Mouse (Mus musculus) stomach, embryonic 15.5 days (tissue): ENCODE measurements at regions not wholly inside any gene's neighbourhood (a gene's known extent, or its start where the extent isn't known, plus 50 kb on each side); places are given as distances from the start of the nearest gene placed in this dataset.

Experiments used
- ATAC-seq: fragments of 200-750 bp; cut with Nextera tagmentation; 2 replicates; pipeline ENCODE4 v1.8.0; 2017; ENCODE audit warnings: low read depth, moderate number of reproducible peaks, moderate TSS enrichment; ENCODE audit not compliant: insufficient read depth, low FRiP score
- H3K27ac ChIP-seq: fragments of 300-500 bp; sonication (generic); 2 replicates; pipeline ENCODE4 v1.5.1; 2015; ENCODE audit warnings: mild to moderate bottlenecking, inconsistent platforms
- H3K27me3 ChIP-seq: fragments of 300-500 bp; sonication (generic); replicated peaks from 2 replicates; pipeline ENCODE4 v1.6.1; 2015; ENCODE audit warnings: inconsistent platforms
- H3K36me3 ChIP-seq: fragments of 300-500 bp; sonication (generic); 2 replicates; pipeline ENCODE4 v1.6.1; 2015; ENCODE audit warnings: inconsistent platforms
- H3K4me1 ChIP-seq: fragments of 300-500 bp; sonication (generic); 2 replicates; pipeline ENCODE4 v1.6.1; 2015; ENCODE audit warnings: inconsistent platforms
- H3K4me2 ChIP-seq: fragments of 300-500 bp; sonication (generic); 2 replicates; pipeline ENCODE4 v1.6.1; 2015; ENCODE audit warnings: mild to moderate bottlenecking, inconsistent platforms
- H3K4me3 ChIP-seq: fragments of 300-500 bp; sonication (generic); replicated peaks from 2 replicates; pipeline ENCODE4 v1.5.1; 2015; ENCODE audit warnings: inconsistent platforms
- H3K9ac ChIP-seq: fragments of 300-500 bp; sonication (generic); 2 replicates; pipeline ENCODE4 v1.6.1; 2015; ENCODE audit warnings: inconsistent platforms
- H3K9me3 ChIP-seq: fragments of 300-500 bp; sonication (generic); 2 replicates; pipeline ENCODE4 v1.6.1; 2016; ENCODE audit warnings: inconsistent platforms
- WGBS: fragments of 180-500 bp; shearing (Covaris S2); methylation state at CpG from one replicate; pipeline ENCODE4 v1.1.7; 2015; 5-methylcytosine and 5-hydroxymethylcytosine counted together

GRCm38 (mm10) chr10:123997260-123997659 lies 733.5 kb downstream of the Fam19a2 start:
- Histone ChIP-seq H3K9ac (no peak overlapping the region), H3K27me3 (no peaks in the 10 kb centered on the region), H3K4me2 (no peak overlapping the region), H3K9me3 (no peaks in the 10 kb centered on the region), H3K4me3 (no peak overlapping the region), H3K4me1 (no peaks in the 10 kb centered on the region), H3K36me3 (no peaks in the 10 kb centered on the region), H3K27ac (no peak overlapping the region)
- WGBS, result 88% methylated on average over 5 of the region's 5 CpGs
- ATAC-seq, result no peak

GRCm38 (mm10) chr10:123998959-123999358 lies 735.2 kb downstream of the Fam19a2 start:
- Histone ChIP-seq H3K27me3 (no peaks in the 10 kb centered on the region), H3K9ac (no peak overlapping the region), H3K4me1 (no peaks in the 10 kb centered on the region), H3K27ac (no peak overlapping the region), H3K9me3 (no peaks in the 10 kb centered on the region), H3K4me3 (no peak overlapping the region), H3K36me3 (no peaks in the 10 kb centered on the region), H3K4me2 (no peak overlapping the region)
- ATAC-seq, result no peak
- WGBS, result 81% methylated on average over 1 of the region's 1 CpGs

- Histone ChIP-seq H3K4me3 (no peak overlapping the region), H3K4me1 (no peaks in the 10 kb centered on the region), H3K27me3 (no peaks in the 10 kb centered on the region), H3K9ac (no peak overlapping the region), H3K4me2 (no peak overlapping the region), H3K36me3 (no peaks in the 10 kb centered on the region), H3K9me3 (no peaks in the 10 kb centered on the region), H3K27ac (no peak overlapping the region)
- 89% methylated on average over 4 of the region's 4 CpGs for WGBS
- ATAC-seq, result no peak
Measured at GRCm38 (mm10) chr10:124045031-124045430, 781.2 kb downstream of the Fam19a2 start.

- Histone ChIP-seq H3K4me2 (no peak overlapping the region), H3K4me3 (no peak overlapping the region), H3K4me1 (no peaks in the 10 kb centered on the region), H3K9me3 (no peaks in the 10 kb centered on the region), H3K36me3 (no peaks in the 10 kb centered on the region), H3K27ac (no peak overlapping the region), H3K27me3 (no peaks in the 10 kb centered on the region), H3K9ac (no peak overlapping the region)
- no peak for ATAC-seq
- WGBS, result 62% methylated on average over 2 of the region's 2 CpGs
Measured at GRCm38 (mm10) chr10:124045791-124046190, 782.0 kb downstream of the Fam19a2 start.

GRCm38 (mm10) chr10:124082756-124083155 lies 819.0 kb downstream of the Fam19a2 start:
- WGBS, result 70% methylated on average over 3 of the region's 3 CpGs
- no peak for ATAC-seq

GRCm38 (mm10) chr10:124090547-124090946 lies 826.8 kb downstream of the Fam19a2 start:
- no peaks in the 10 kb centered on the region for H3K4me1 ChIP-seq
- H3K9ac ChIP-seq, result no peak overlapping the region
- H3K27ac ChIP-seq, result no peak overlapping the region
- H3K4me2 ChIP-seq, result no peak overlapping the region
- H3K9me3 ChIP-seq, result no peaks in the 10 kb centered on the region
- WGBS, result 71% methylated on average over 10 of the region's 10 CpGs
- no peak for ATAC-seq
- no peaks in the 10 kb centered on the region for H3K36me3 ChIP-seq
- no peak overlapping the region for H3K4me3 ChIP-seq
- no peaks in the 10 kb centered on the region for H3K27me3 ChIP-seq

More at GRCm38 (mm10) chr10:124082756-124083155, 819.0 kb downstream of the Fam19a2 start:
- Histone ChIP-seq H3K4me3 (no peak overlapping the region), H3K4me2 (no peak overlapping the region), H3K27ac (no peak overlapping the region), H3K9me3 (no peaks in the 10 kb centered on the region), H3K27me3 (no peaks in the 10 kb centered on the region), H3K9ac (no peak overlapping the region), H3K4me1 (no peaks in the 10 kb centered on the region), H3K36me3 (no peaks in the 10 kb centered on the region)

- no peaks in the 10 kb centered on the region for H3K36me3 ChIP-seq
- no peak for ATAC-seq
- 92% methylated on average over 7 of the region's 7 CpGs for WGBS
- no peak overlapping the region for H3K4me3 ChIP-seq
- H3K27me3 ChIP-seq, result no peaks in the 10 kb centered on the region
- no peak overlapping the region for H3K4me2 ChIP-seq
- no peaks in the 10 kb centered on the region for H3K4me1 ChIP-seq
- H3K9ac ChIP-seq, result no peak overlapping the region
- H3K9me3 ChIP-seq, result no peaks in the 10 kb centered on the region
- H3K27ac ChIP-seq, result no peak overlapping the region
Measured at GRCm38 (mm10) chr10:124091364-124091763, 827.6 kb downstream of the Fam19a2 start.

GRCm38 (mm10) chr10:124119585-124119984 lies 855.8 kb downstream of the Fam19a2 start:
- Histone ChIP-seq H3K27me3 (no peaks in the 10 kb centered on the region), H3K4me2 (no peak overlapping the region), H3K36me3 (no peaks in the 10 kb centered on the region), H3K27ac (no peak overlapping the region), H3K9me3 (no peaks in the 10 kb centered on the region), H3K4me1 (no peaks in the 10 kb centered on the region), H3K4me3 (no peak overlapping the region), H3K9ac (no peak overlapping the region)
- ATAC-seq, result no peak

GRCm38 (mm10) chr10:124138456-124138855 lies 874.7 kb downstream of the Fam19a2 start:
- H3K9ac ChIP-seq, result no peak overlapping the region
- WGBS, result 61% methylated on average over 2 of the region's 2 CpGs
- no peaks in the 10 kb centered on the region for H3K36me3 ChIP-seq

GRCm38 (mm10) chr10:124142336-124142735 lies 878.5 kb downstream of the Fam19a2 start:
- no peaks in the 10 kb centered on the region for H3K9me3 ChIP-seq
- WGBS, result 47% methylated on average over 1 of the region's 1 CpGs
- no peak overlapping the region for H3K27ac ChIP-seq
- no peak for ATAC-seq
- H3K9ac ChIP-seq, result no peak overlapping the region
- no peaks in the 10 kb centered on the region for H3K36me3 ChIP-seq
- no peaks in the 10 kb centered on the region for H3K27me3 ChIP-seq
- H3K4me1 ChIP-seq, result no peaks in the 10 kb centered on the region
- H3K4me2 ChIP-seq, result no peak overlapping the region
- H3K4me3 ChIP-seq, result no peak overlapping the region

More at GRCm38 (mm10) chr10:124138456-124138855, 874.7 kb downstream of the Fam19a2 start:
- Histone ChIP-seq H3K4me3 (no peak overlapping the region), H3K9me3 (no peaks in the 10 kb centered on the region), H3K27me3 (no peaks in the 10 kb centered on the region), H3K27ac (no peak overlapping the region), H3K4me2 (no peak overlapping the region), H3K4me1 (no peaks in the 10 kb centered on the region)
- no peak for ATAC-seq

GRCm38 (mm10) chr10:124146751-124147469 lies 883.1 kb downstream of the Fam19a2 start:
- WGBS, result 70% methylated on average over 9 of the region's 9 CpGs
- no peak overlapping the region for H3K9ac ChIP-seq
- no peak overlapping the region for H3K4me2 ChIP-seq
- H3K36me3 ChIP-seq, result no peaks in the 10 kb centered on the region
- H3K4me1 ChIP-seq, result no peaks in the 10 kb centered on the region
- no peak overlapping the region for H3K27ac ChIP-seq
- no peaks in the 10 kb centered on the region for H3K9me3 ChIP-seq
- no peak for ATAC-seq
- H3K27me3 ChIP-seq, result no peaks in the 10 kb centered on the region
- no peak overlapping the region for H3K4me3 ChIP-seq

- 85% methylated on average over 7 of the region's 7 CpGs for WGBS
- H3K4me1 ChIP-seq, result no peaks in the 10 kb centered on the region
- no peak overlapping the region for H3K27ac ChIP-seq
- no peak overlapping the region for H3K9ac ChIP-seq
- H3K9me3 ChIP-seq, result no peaks in the 10 kb centered on the region
- no peak overlapping the region for H3K4me2 ChIP-seq
- H3K4me3 ChIP-seq, result no peak overlapping the region
- no peak for ATAC-seq
- H3K27me3 ChIP-seq, result no peaks in the 10 kb centered on the region
- no peaks in the 10 kb centered on the region for H3K36me3 ChIP-seq
Measured at GRCm38 (mm10) chr10:124163441-124163840, 899.6 kb downstream of the Fam19a2 start.

- no peak overlapping the region for H3K4me3 ChIP-seq
- no peaks in the 10 kb centered on the region for H3K27me3 ChIP-seq
- no peaks in the 10 kb centered on the region for H3K4me1 ChIP-seq
- H3K9me3 ChIP-seq, result no peaks in the 10 kb centered on the region
- WGBS, result 69% methylated on average over 2 of the region's 2 CpGs
- H3K4me2 ChIP-seq, result no peak overlapping the region
- H3K36me3 ChIP-seq, result no peaks in the 10 kb centered on the region
- H3K27ac ChIP-seq, result no peak overlapping the region
- no peak for ATAC-seq
- H3K9ac ChIP-seq, result no peak overlapping the region
Measured at GRCm38 (mm10) chr10:124175598-124175997, 911.8 kb downstream of the Fam19a2 start.
